Mouse (Mus musculus): ENCODE results near the gene Izumo4.

The Izumo4 gene

GRCm38 (mm10) chr10:80701721-80702535 lies at the start of gene Izumo4, which contains the start of gene Mob3a:
TSS of gene Izumo4 (plus strand) at chr10:80702184.
TSS of gene Mob3a (minus strand) at chr10:80701977.
- DNase-seq (ENCODE audit: extremely low spot score, low spot score) = peak; percentile 99

- DNase-seq (ENCODE audit: extremely low spot score, low spot score) = no peak
Measured at GRCm38 (mm10) chr10:80653156-80653720, 48.7 kb upstream of the Izumo4 start.

GRCm38 (mm10) chr10:80654866-80655265 lies 47.1 kb upstream of the Izumo4 start:
- no peak for DNase-seq (ENCODE audit: extremely low spot score, low spot score)

- DNase-seq (ENCODE audit: extremely low spot score, low spot score) = no peak
Measured at GRCm38 (mm10) chr10:80655406-80656129, 46.4 kb upstream of the Izumo4 start.

- DNase-seq (ENCODE audit: extremely low spot score, low spot score) = peak; percentile 99
Measured at GRCm38 (mm10) chr10:80656130-80656862, 45.7 kb upstream of the Izumo4 start.

GRCm38 (mm10) chr10:80656863-80657623 lies 44.9 kb upstream of the Izumo4 start, which contains the start of gene Btbd2:
TSS of gene Btbd2 (minus strand) at chr10:80657071.
- DNase-seq (ENCODE audit: extremely low spot score, low spot score) = no peak

GRCm38 (mm10) chr10:80658194-80658840 lies 43.7 kb upstream of the Izumo4 start:
- DNase-seq (ENCODE audit: extremely low spot score, low spot score) = no peak

GRCm38 (mm10) chr10:80658841-80659202 lies 43.2 kb upstream of the Izumo4 start:
- no peak for DNase-seq (ENCODE audit: extremely low spot score, low spot score)

- peak; percentile 80 for DNase-seq (ENCODE audit: extremely low spot score, low spot score)
Measured at GRCm38 (mm10) chr10:80659213-80659612, 42.8 kb upstream of the Izumo4 start.

- DNase-seq (ENCODE audit: extremely low spot score, low spot score) = peak; percentile 43
Measured at GRCm38 (mm10) chr10:80661149-80661548, 40.8 kb upstream of the Izumo4 start.

GRCm38 (mm10) chr10:80663485-80664196 lies 38.3 kb upstream of the Izumo4 start:
- DNase-seq (ENCODE audit: extremely low spot score, low spot score) = no peak

GRCm38 (mm10) chr10:80664197-80665015 lies 37.6 kb upstream of the Izumo4 start:
- DNase-seq (ENCODE audit: extremely low spot score, low spot score) = no peak

- no peak for DNase-seq (ENCODE audit: extremely low spot score, low spot score)
Measured at GRCm38 (mm10) chr10:80665016-80665380, 37.0 kb upstream of the Izumo4 start.

GRCm38 (mm10) chr10:80665459-80665858 lies 36.5 kb upstream of the Izumo4 start:
- DNase-seq (ENCODE audit: extremely low spot score, low spot score) = no peak

GRCm38 (mm10) chr10:80665981-80666733 lies 35.8 kb upstream of the Izumo4 start:
- DNase-seq (ENCODE audit: extremely low spot score, low spot score) = no peak

- DNase-seq (ENCODE audit: extremely low spot score, low spot score) = no peak
Measured at GRCm38 (mm10) chr10:80666837-80667412, 35.1 kb upstream of the Izumo4 start.

GRCm38 (mm10) chr10:80668614-80669013 lies 33.4 kb upstream of the Izumo4 start:
- DNase-seq (ENCODE audit: extremely low spot score, low spot score) = no peak

GRCm38 (mm10) chr10:80669018-80669417 lies 33.0 kb upstream of the Izumo4 start:
- DNase-seq (ENCODE audit: extremely low spot score, low spot score) = no peak

Data from neural tube, embryonic 10.5 days (tissue).